Mouse (Mus musculus) ES-Bruce4 (cell line): ENCODE measurements around the gene Fam129b. TPM values are rescaled to one million over a fixed set of nuclear protein-coding genes. Genes with fewer than 3 reads are reported as not detected.

Experiments
- H3K27ac ChIP-seq: 2 replicates; pipeline ENCODE4 v1.5.1; 2012; ENCODE audit warnings: low read length, inconsistent platforms; ENCODE audit not compliant: insufficient read depth
- H3K27me3 ChIP-seq: 2 replicates; pipeline ENCODE4 v1.6.1; 2012; ENCODE audit warnings: mild to moderate bottlenecking, low read length, inconsistent platforms; ENCODE audit not compliant: control insufficient read depth, poor library complexity, insufficient read depth, severe bottlenecking
- H3K36me3 ChIP-seq: 2 replicates; pipeline ENCODE4 v1.6.1; 2012; ENCODE audit warnings: inconsistent platforms, mild to moderate bottlenecking, low read length, moderate library complexity; ENCODE audit not compliant: control insufficient read depth, poor library complexity, insufficient read depth, severe bottlenecking
- H3K4me1 ChIP-seq: one replicate; pipeline ENCODE4 v1.8.1; 2011; ENCODE audit warnings: low read length; ENCODE audit not compliant: control insufficient read depth, insufficient read depth
- H3K4me3 ChIP-seq: 2 replicates; pipeline ENCODE4 v1.5.1; 2011; ENCODE audit warnings: low read depth, mild to moderate bottlenecking, low read length
- H3K9ac ChIP-seq: 2 replicates; pipeline ENCODE4 v1.6.1; 2012; ENCODE audit warnings: low read depth, mild to moderate bottlenecking, inconsistent platforms; ENCODE audit not compliant: poor library complexity, severe bottlenecking
- H3K9me3 ChIP-seq: replicated peaks from 2 replicates; pipeline ENCODE4 v1.6.1; 2012; ENCODE audit warnings: mild to moderate bottlenecking, low read length, inconsistent platforms; ENCODE audit not compliant: control insufficient read depth, poor library complexity, insufficient read depth, severe bottlenecking
- CTCF ChIP-seq: IDR thresholded peaks from one replicate; pipeline ENCODE4 v1.8.1; 2011; ENCODE audit warnings: low read depth, low read length
- EP300 ChIP-seq: IDR thresholded peaks from 2 replicates; pipeline ENCODE4 v1.6.1; 2011; ENCODE audit warnings: low read depth, low read length; ENCODE audit not compliant: insufficient read depth
- POLR2A ChIP-seq: IDR thresholded peaks from one replicate; pipeline ENCODE4 v1.8.1; 2011; ENCODE audit warnings: low read length; ENCODE audit not compliant: insufficient read depth
- polyA plus RNA-seq: library from polyadenylated mRNA; stranded (reverse); fragments of >200 nt; gene quantifications from 2 replicates; pipeline ENCODE4 v1.2.4, GENCODE M21; 2011; ENCODE audit warnings: low read depth; ENCODE audit not compliant: missing spikeins, insufficient read depth, insufficient read length

Fam129b gene
- polyA plus RNA-seq, 1 experiment = 65.5 TPM

DNA sequence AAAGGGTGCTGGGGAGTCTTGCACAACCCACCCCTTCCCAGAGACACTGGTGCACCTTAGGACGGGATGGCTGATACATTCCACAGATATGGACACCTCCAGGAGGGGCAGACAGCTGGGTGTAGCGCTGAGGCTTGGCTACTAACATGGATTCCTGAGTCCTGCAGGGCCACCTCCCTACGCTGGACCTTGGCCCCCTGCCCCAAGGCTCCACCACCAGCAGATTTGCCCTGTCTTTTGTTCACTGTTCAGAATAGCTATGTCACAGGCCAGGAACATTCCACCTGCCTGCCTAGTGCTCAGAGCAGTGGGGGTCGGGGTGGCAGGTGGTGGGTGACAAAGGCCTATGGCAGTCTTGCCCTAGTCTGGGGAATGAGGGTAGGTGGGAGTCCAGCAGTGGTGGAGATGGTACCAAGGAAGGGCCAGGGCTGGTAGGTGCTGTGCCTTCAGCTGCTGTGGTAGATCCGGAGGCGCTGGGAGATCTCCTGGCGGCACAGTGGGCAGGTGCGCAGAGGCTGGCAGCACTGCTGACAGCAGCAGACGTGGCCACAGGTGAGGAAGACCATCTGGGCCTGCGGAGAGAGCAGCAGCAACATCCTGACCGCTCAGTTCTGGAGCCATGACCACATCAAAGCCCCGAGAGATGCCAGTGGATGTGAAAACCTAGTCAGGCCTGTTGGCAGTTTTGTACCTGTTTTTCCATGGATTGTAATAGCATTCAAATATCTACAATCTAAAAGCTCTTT, 50.6 kb downstream of the Fam129b start:
- Histone ChIP-seq H3K4me1 (peaks cover 5% of the 10 kb centered on the region), H3K9ac (no peak overlapping the region), H3K4me3 (no peak overlapping the region), H3K27me3 (no peaks in the 10 kb centered on the region), H3K36me3 (0 out of 2 replicates have a peak, but pooled peaks cover 5% of the 10 kb centered on the region), H3K9me3 (no peaks in the 10 kb centered on the region), H3K27ac (no peak overlapping the region)
- TF ChIP-seq EP300 = no peak
- no peak for TF ChIP-seq POLR2A
- TF ChIP-seq CTCF = no peak

DNA sequence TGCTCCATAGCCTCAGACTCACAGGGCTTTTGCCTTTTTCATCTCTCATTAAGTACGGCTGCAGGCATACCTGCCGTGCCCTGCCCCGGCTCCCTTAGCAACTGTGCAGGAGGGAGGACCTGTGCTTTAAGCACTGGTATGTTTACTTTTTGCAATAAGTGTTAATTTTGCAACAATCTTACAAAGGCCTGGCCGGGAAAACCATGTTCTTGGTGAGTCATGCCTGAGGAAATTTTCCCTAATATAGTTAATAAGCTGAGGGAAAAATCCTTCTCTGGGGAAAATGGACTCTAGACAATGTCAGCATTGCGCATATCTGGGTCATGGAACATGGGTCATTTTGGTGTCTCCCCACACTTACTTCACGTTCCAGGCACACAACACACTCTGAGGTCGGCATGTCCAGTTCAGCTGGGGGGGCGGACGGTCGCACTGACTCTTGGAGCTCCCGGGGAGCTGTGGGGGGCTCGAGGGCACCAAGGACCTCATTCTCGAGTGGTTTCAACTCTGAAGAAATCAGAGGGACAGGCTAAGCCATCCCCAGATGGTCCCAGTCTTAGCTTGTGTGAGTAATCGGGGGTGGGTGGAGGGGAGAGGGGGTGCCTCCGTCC, 51.8 kb downstream of the Fam129b start:
- H3K36me3 ChIP-seq = 0 out of 2 replicates have a peak, but pooled peaks cover 3% of the 10 kb centered on the region
- no peaks in the 10 kb centered on the region for H3K9me3 ChIP-seq
- no peaks in the 10 kb centered on the region for H3K27me3 ChIP-seq
- H3K9ac ChIP-seq = no peak overlapping the region
- peaks cover 5% of the 10 kb centered on the region for H3K4me1 ChIP-seq
- no peak for TF ChIP-seq POLR2A
- TF ChIP-seq EP300 = no peak
- no peak for TF ChIP-seq CTCF
- H3K27ac ChIP-seq = no peak overlapping the region
- H3K4me3 ChIP-seq = no peak overlapping the region

GRCm38 (mm10) chr2:32928235-32928946, 52.5 kb downstream of the Fam129b start:
- 0 out of 2 replicates have a peak, but pooled peaks cover 2% of the 10 kb centered on the region for H3K36me3 ChIP-seq
- 0 out of 2 replicates have a peak overlapping the region, but pooled peaks have one; percentile 13 for H3K27ac ChIP-seq

GRCm38 (mm10) chr2:32928947-32929829, 53.3 kb downstream of the Fam129b start:
- Histone ChIP-seq H3K27me3 (no peaks in the 10 kb centered on the region), H3K36me3 (no peaks in the 10 kb centered on the region), H3K4me1 (peaks cover 6% of the 10 kb centered on the region), H3K4me3 (no peak overlapping the region), H3K27ac (no peak overlapping the region), H3K9ac (no peak overlapping the region), H3K9me3 (no peaks in the 10 kb centered on the region)
- TF ChIP-seq CTCF (no peak), EP300 (no peak), POLR2A (no peak)

More at GRCm38 (mm10) chr2:32928235-32928946, 52.5 kb downstream of the Fam129b start:
- TF ChIP-seq CTCF = peak; percentile 89
- TF ChIP-seq POLR2A = no peak
- TF ChIP-seq EP300 = peak; percentile 41; the same call in 1 of the 2 replicates
- peaks cover 5% of the 10 kb centered on the region for H3K4me1 ChIP-seq
- no peak overlapping the region for H3K9ac ChIP-seq
- H3K9me3 ChIP-seq = no peaks in the 10 kb centered on the region
- H3K27me3 ChIP-seq = no peaks in the 10 kb centered on the region
- peak overlapping the region; percentile 37 for H3K4me3 ChIP-seq

DNA sequence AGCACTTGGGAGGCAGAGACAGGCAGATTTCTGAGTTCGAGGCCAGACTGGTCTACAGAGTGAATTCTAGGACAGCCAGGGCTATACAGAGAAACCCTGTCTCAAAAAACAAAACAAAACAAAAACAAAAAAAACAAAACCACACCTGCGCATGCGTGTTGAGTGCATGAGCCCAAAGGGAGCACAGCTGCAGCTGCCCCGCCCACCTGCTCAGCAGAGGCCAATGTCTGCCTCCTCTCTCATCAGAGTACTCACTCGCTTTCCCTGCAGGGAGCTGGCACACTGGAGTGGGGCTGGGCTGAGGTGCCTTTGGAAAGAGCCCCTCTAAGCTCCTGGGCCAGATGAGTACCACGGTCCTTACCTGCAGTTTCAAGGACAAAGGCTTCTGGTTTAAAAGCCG, 55.8 kb downstream of the Fam129b start:
- no peak overlapping the region for H3K4me3 ChIP-seq
- no peaks in the 10 kb centered on the region for H3K27me3 ChIP-seq
- H3K27ac ChIP-seq = 0 out of 2 replicates have a peak overlapping the region, but pooled peaks have one; percentile 10
- H3K36me3 ChIP-seq = no peaks in the 10 kb centered on the region
- TF ChIP-seq CTCF (no peak), POLR2A (no peak), EP300 (no peak)
- H3K9ac ChIP-seq = no peak overlapping the region
- H3K4me1 ChIP-seq = peaks cover 2% of the 10 kb centered on the region
- no peaks in the 10 kb centered on the region for H3K9me3 ChIP-seq
